Mouse (Mus musculus): ENCODE measurements around the gene Cdc20. TPM values are rescaled to one million over a fixed set of nuclear protein-coding genes. Genes with fewer than 3 reads are reported as not detected.
A peak's percentile ranks its signal among the peaks of the same experiment; 100 is the strongest.

Gene Cdc20
- polyA plus RNA-seq, 1 experiment: 5.1 TPM

- no peak for DNase-seq (ENCODE audit: low read depth)
Measured at GRCm38 (mm10) chr4:118417112-118417797, 19.9 kb downstream of the Cdc20 start.

GRCm38 (mm10) chr4:118416329-118416728 is 20.8 kb downstream of the Cdc20 start:
- no peak for DNase-seq (ENCODE audit: low read depth)

- DNase-seq (ENCODE audit: low read depth): no peak
Measured at GRCm38 (mm10) chr4:118415779-118416178, 21.4 kb downstream of the Cdc20 start.

- no peak for DNase-seq (ENCODE audit: low read depth)
Measured at GRCm38 (mm10) chr4:118413553-118413952, 23.6 kb downstream of the Cdc20 start.

GRCm38 (mm10) chr4:118410871-118411270 is 26.3 kb downstream of the Cdc20 start:
- peak; percentile 92 for DNase-seq (ENCODE audit: low read depth)

- no peak for DNase-seq (ENCODE audit: low read depth)
Measured at GRCm38 (mm10) chr4:118409142-118409900, 27.8 kb downstream of the Cdc20 start, which contains the start of the genes Szt2 and Med8. Gene Szt2 (minus strand): TSS chr4:118409273. Gene Med8 (plus strand): TSS chr4:118409337.

GRCm38 (mm10) chr4:118402701-118403100 is 34.5 kb downstream of the Cdc20 start:
- no peak for DNase-seq (ENCODE audit: low read depth)

GRCm38 (mm10) chr4:118401918-118402317 is 35.2 kb downstream of the Cdc20 start:
- no peak for DNase-seq (ENCODE audit: low read depth)

- DNase-seq (ENCODE audit: low read depth): no peak
Measured at GRCm38 (mm10) chr4:118401421-118401820, 35.7 kb downstream of the Cdc20 start.

GRCm38 (mm10) chr4:118398400-118398799 is 38.8 kb downstream of the Cdc20 start:
- DNase-seq (ENCODE audit: low read depth): no peak

GRCm38 (mm10) chr4:118396433-118396832 is 40.7 kb downstream of the Cdc20 start:
- no peak for DNase-seq (ENCODE audit: low read depth)

- DNase-seq (ENCODE audit: low read depth): no peak
Measured at GRCm38 (mm10) chr4:118395289-118395688, 41.9 kb downstream of the Cdc20 start.

- DNase-seq (ENCODE audit: low read depth): no peak
Measured at GRCm38 (mm10) chr4:118394505-118394904, 42.6 kb downstream of the Cdc20 start.

GRCm38 (mm10) chr4:118390146-118390545 is 47.0 kb downstream of the Cdc20 start:
- DNase-seq (ENCODE audit: low read depth): no peak

- DNase-seq (ENCODE audit: low read depth): no peak
Measured at GRCm38 (mm10) chr4:118387316-118387715, 49.8 kb downstream of the Cdc20 start.

- DNase-seq (ENCODE audit: low read depth): no peak
Measured at GRCm38 (mm10) chr4:118383271-118383670, 53.9 kb downstream of the Cdc20 start.

Other genes starting within 250 kb of the Cdc20 start
- gene Ptprf, start 145.9 kb downstream of the Cdc20 start, polyA plus RNA-seq (2012; rRNA removed): 76.9 and 122 TPM in 2 replicates
- 18.1 and 20.6 TPM in 2 replicates for gene Szt2, start 28.1 kb downstream of the Cdc20 start, polyA plus RNA-seq (2012; rRNA removed)
- gene Med8, start 28.0 kb downstream of the Cdc20 start, polyA plus RNA-seq (2012; rRNA removed): 36.9 and 45.5 TPM in 2 replicates
- 120 and 164 TPM in 2 replicates for gene Elovl1, start 9.3 kb downstream of the Cdc20 start, polyA plus RNA-seq (2012; rRNA removed)
- 0.06 and 0.07 TPM in 2 replicates for gene Mpl, start 20.2 kb upstream of the Cdc20 start, polyA plus RNA-seq (2012; rRNA removed)
- 37.1 and 47.6 TPM in 2 replicates for gene Tie1, start 52.7 kb upstream of the Cdc20 start, polyA plus RNA-seq (2012; rRNA removed)
- gene 2610528J11Rik, start 89.6 kb upstream of the Cdc20 start, polyA plus RNA-seq (2012; rRNA removed): 26.7 and 28.6 TPM in 2 replicates
- gene Tmem125, start 106.7 kb upstream of the Cdc20 start, polyA plus RNA-seq (2012; rRNA removed): 25.1 and 25.7 TPM in 2 replicates
- 0.30 and 0.71 TPM in 2 replicates for gene Cfap57, start 183.4 kb upstream of the Cdc20 start, polyA plus RNA-seq (2012; rRNA removed)
- gene Ebna1bp2, start 183.4 kb upstream of the Cdc20 start, polyA plus RNA-seq (2012; rRNA removed): 16.8 and 22.0 TPM in 2 replicates
- gene Olfr62, start 221.6 kb upstream of the Cdc20 start, polyA plus RNA-seq (2012; rRNA removed): not detected in 2 replicates